Mouse (Mus musculus) neural tube, embryonic 15.5 days (tissue): ENCODE measurements around the gene Cdc25a. TPM values are rescaled to one million over a fixed set of nuclear protein-coding genes. Genes with fewer than 3 reads are reported as not detected.

Experiments used
- ATAC-seq: fragments of 200-750 bp; cut with Nextera tagmentation; 2 replicates; pipeline ENCODE4 v1.8.0; 2017; ENCODE audit warnings: mild to moderate bottlenecking, moderate TSS enrichment, moderate library complexity; ENCODE audit not compliant: low FRiP score
- H3K27ac ChIP-seq: fragments of 300-500 bp; sonication (generic); replicated peaks from 2 replicates; pipeline ENCODE4 v1.5.1; 2015; ENCODE audit warnings: mild to moderate bottlenecking, inconsistent platforms
- H3K27me3 ChIP-seq: fragments of 300-500 bp; sonication (generic); replicated peaks from 2 replicates; pipeline ENCODE4 v1.6.1; 2015; ENCODE audit warnings: inconsistent platforms
- H3K36me3 ChIP-seq: fragments of 300-500 bp; sonication (generic); 2 replicates; pipeline ENCODE4 v1.6.1; 2015; ENCODE audit warnings: inconsistent platforms
- H3K4me1 ChIP-seq: fragments of 300-500 bp; sonication (generic); 2 replicates; pipeline ENCODE4 v1.6.1; 2015; ENCODE audit warnings: inconsistent platforms
- H3K4me2 ChIP-seq: fragments of 300-500 bp; sonication (generic); 2 replicates; pipeline ENCODE4 v1.6.1; 2015; ENCODE audit warnings: inconsistent platforms, mild to moderate bottlenecking, moderate library complexity
- H3K4me3 ChIP-seq: fragments of 300-500 bp; sonication (generic); replicated peaks from 2 replicates; pipeline ENCODE4 v1.5.1; 2015; ENCODE audit warnings: mild to moderate bottlenecking, inconsistent platforms
- H3K9ac ChIP-seq: fragments of 300-500 bp; sonication (generic); replicated peaks from 2 replicates; pipeline ENCODE4 v1.6.1; 2015; ENCODE audit warnings: mild to moderate bottlenecking, inconsistent platforms
- H3K9me3 ChIP-seq: fragments of 300-500 bp; sonication (generic); replicated peaks from 2 replicates; pipeline ENCODE4 v1.6.1; 2016; ENCODE audit warnings: inconsistent platforms
- WGBS: fragments of 180-500 bp; shearing (Covaris S2); methylation state at CpG from one replicate; pipeline ENCODE4 v1.1.7; 2015; ENCODE audit warnings: mixed read lengths; 5-methylcytosine and 5-hydroxymethylcytosine counted together
- polyA plus RNA-seq: library from polyadenylated mRNA; unstranded; fragments of >200 nt; fragmentation: Nextera tagmentation; extraction: Ambion mirVana; gene quantifications from 2 replicates; pipeline ENCODE4 v1.2.1, GENCODE M21; 2015

The Cdc25a gene
- 10.4 and 15.2 TPM in 2 replicates for polyA plus RNA-seq

GRCm38 (mm10) chr9:109874797-109875691 is at the start of gene Cdc25a:
Gene Cdc25a, plus strand, starts transcription at chr9:109875579.
- Histone ChIP-seq H3K4me1 (peaks cover 21% of the 10 kb centered on the region), H3K9me3 (no peaks in the 10 kb centered on the region), H3K4me2 (peak within 1 kb of the TSS; percentile 92), H3K27me3 (no peaks in the 10 kb centered on the region), H3K4me3 (peak within 1 kb of the TSS; percentile 87), H3K9ac (peak within 1 kb of the TSS; percentile 75), H3K27ac (peak within 1 kb of the TSS; percentile 81), H3K36me3 (peaks cover 11% of the 10 kb centered on the region)
- WGBS, result 6% methylated on average over 33 of the region's 33 CpGs
- peak; percentile 93 for ATAC-seq

GRCm38 (mm10) chr9:109825739-109826138 is 49.6 kb upstream of the Cdc25a start:
- Histone ChIP-seq H3K9me3 (no peaks in the 10 kb centered on the region), H3K4me1 (no peaks in the 10 kb centered on the region), H3K4me2 (no peak overlapping the region), H3K9ac (no peak overlapping the region), H3K4me3 (no peak overlapping the region), H3K27me3 (no peaks in the 10 kb centered on the region), H3K36me3 (peaks cover 4% of the 10 kb centered on the region; the same call in 1 of the 2 replicates), H3K27ac (no peak overlapping the region)
- 74% methylated on average over 4 of the region's 4 CpGs for whole genome bisulfite sequencing
- ATAC-seq, result no peak

GRCm38 (mm10) chr9:109826181-109826580 is 49.2 kb upstream of the Cdc25a start:
- H3K4me2 ChIP-seq, result no peak overlapping the region
- no peaks in the 10 kb centered on the region for H3K9me3 ChIP-seq
- no peaks in the 10 kb centered on the region for H3K4me1 ChIP-seq
- WGBS, result 80% methylated on average over 5 of the region's 5 CpGs
- no peak overlapping the region for H3K27ac ChIP-seq
- H3K27me3 ChIP-seq, result no peaks in the 10 kb centered on the region
- ATAC-seq, result no peak
- H3K4me3 ChIP-seq, result no peak overlapping the region
- H3K9ac ChIP-seq, result no peak overlapping the region
- H3K36me3 ChIP-seq, result peaks cover 4% of the 10 kb centered on the region; the same call in 1 of the 2 replicates

GRCm38 (mm10) chr9:109832391-109833087 is 42.8 kb upstream of the Cdc25a start, which contains the start of gene Nme6:
Gene Nme6, plus strand, starts transcription at chr9:109832749.
- Histone ChIP-seq H3K36me3 (peaks cover 13% of the 10 kb centered on the region), H3K9ac (peak within 1 kb of the TSS; percentile 69), H3K4me3 (peak within 1 kb of the TSS; percentile 74), H3K4me2 (peak within 1 kb of the TSS; percentile 92), H3K27ac (peak within 1 kb of the TSS; percentile 92), H3K9me3 (no peaks in the 10 kb centered on the region), H3K27me3 (no peaks in the 10 kb centered on the region), H3K4me1 (peaks cover 13% of the 10 kb centered on the region)
- under 1% methylated on average over 32 of the region's 32 CpGs for WGBS
- ATAC-seq, result peak; percentile 97

- Histone ChIP-seq H3K27me3 (no peaks in the 10 kb centered on the region), H3K4me2 (peak overlapping the region; percentile 92), H3K27ac (peak overlapping the region; percentile 92), H3K4me1 (peaks cover 13% of the 10 kb centered on the region), H3K36me3 (peaks cover 15% of the 10 kb centered on the region), H3K9me3 (no peaks in the 10 kb centered on the region), H3K9ac (peak overlapping the region; percentile 69), H3K4me3 (peak overlapping the region; percentile 74)
- ATAC-seq, result peak; percentile 59
- WGBS, result 7% methylated on average over 6 of the region's 6 CpGs
These were observed 42.3 kb upstream of the Cdc25a start for GRCm38 (mm10) chr9:109833088-109833412.

- no peak within 1 kb of the TSS for H3K4me2 ChIP-seq
- 70% methylated on average over 6 of the region's 6 CpGs for WGBS
- no peak within 1 kb of the TSS for H3K27ac ChIP-seq
- peaks cover 5% of the 10 kb centered on the region for H3K36me3 ChIP-seq
- no peaks in the 10 kb centered on the region for H3K9me3 ChIP-seq
- no peak within 1 kb of the TSS for H3K4me3 ChIP-seq
- H3K9ac ChIP-seq, result no peak within 1 kb of the TSS
- H3K4me1 ChIP-seq, result peaks cover 5% of the 10 kb centered on the region; the same call in 1 of the 2 replicates
- H3K27me3 ChIP-seq, result no peaks in the 10 kb centered on the region
- ATAC-seq, result no peak
These were observed 26.0 kb upstream of the Cdc25a start, which contains the start of gene Camp for GRCm38 (mm10) chr9:109849312-109849758. Gene Camp, minus strand, starts transcription at chr9:109849617.

- Histone ChIP-seq H3K9me3 (no peaks in the 10 kb centered on the region), H3K4me2 (no peak overlapping the region), H3K27ac (no peak overlapping the region), H3K4me3 (no peak overlapping the region), H3K27me3 (no peaks in the 10 kb centered on the region), H3K9ac (no peak overlapping the region), H3K4me1 (peaks cover 5% of the 10 kb centered on the region; the same call in 1 of the 2 replicates), H3K36me3 (peaks cover 3% of the 10 kb centered on the region; the same call in 1 of the 2 replicates)
- 88% methylated on average over 5 of the region's 5 CpGs for WGBS
- ATAC-seq, result no peak
These were observed 25.3 kb upstream of the Cdc25a start for GRCm38 (mm10) chr9:109850099-109850498.

GRCm38 (mm10) chr9:109854341-109854740 is 21.0 kb upstream of the Cdc25a start:
- H3K27ac ChIP-seq, result no peak overlapping the region
- H3K9me3 ChIP-seq, result no peaks in the 10 kb centered on the region
- H3K27me3 ChIP-seq, result no peaks in the 10 kb centered on the region
- H3K4me1 ChIP-seq, result 0 out of 2 replicates have a peak, but pooled peaks cover under 1% of the 10 kb centered on the region
- ATAC-seq, result no peak
- no peaks in the 10 kb centered on the region for H3K36me3 ChIP-seq
- no peak overlapping the region for H3K4me2 ChIP-seq
- no peak overlapping the region for H3K9ac ChIP-seq
- no peak overlapping the region for H3K4me3 ChIP-seq
- WGBS, result 77% methylated on average over 2 of the region's 2 CpGs

GRCm38 (mm10) chr9:109855947-109856346 is 19.4 kb upstream of the Cdc25a start:
- 86% methylated on average over 6 of the region's 6 CpGs for WGBS
- ATAC-seq, result no peak
- H3K27ac ChIP-seq, result no peak overlapping the region

GRCm38 (mm10) chr9:109862397-109863044 is 12.9 kb upstream of the Cdc25a start:
- Histone ChIP-seq H3K9me3 (no peaks in the 10 kb centered on the region), H3K36me3 (no peaks in the 10 kb centered on the region), H3K27ac (no peak overlapping the region), H3K9ac (no peak overlapping the region), H3K4me1 (0 out of 2 replicates have a peak, but pooled peaks cover 6% of the 10 kb centered on the region), H3K4me2 (peak overlapping the region; percentile 49), H3K4me3 (no peak overlapping the region), H3K27me3 (no peaks in the 10 kb centered on the region)
- 17% methylated on average over 19 of the region's 20 CpGs for WGBS
- peak; percentile 59; the same call in 1 of the 2 replicates for ATAC-seq

More at GRCm38 (mm10) chr9:109855947-109856346, 19.4 kb upstream of the Cdc25a start:
- Histone ChIP-seq H3K4me1 (no peaks in the 10 kb centered on the region), H3K36me3 (no peaks in the 10 kb centered on the region), H3K27me3 (no peaks in the 10 kb centered on the region), H3K9me3 (no peaks in the 10 kb centered on the region), H3K4me2 (no peak overlapping the region), H3K4me3 (no peak overlapping the region), H3K9ac (no peak overlapping the region)

- no peak overlapping the region for H3K9ac ChIP-seq
- no peaks in the 10 kb centered on the region for H3K36me3 ChIP-seq
- no peak overlapping the region for H3K4me2 ChIP-seq
- 59% methylated on average over 3 of the region's 3 CpGs for WGBS
- H3K4me1 ChIP-seq, result 0 out of 2 replicates have a peak, but pooled peaks cover 6% of the 10 kb centered on the region
- ATAC-seq, result no peak
- H3K27me3 ChIP-seq, result no peaks in the 10 kb centered on the region
- H3K9me3 ChIP-seq, result no peaks in the 10 kb centered on the region
- no peak overlapping the region for H3K27ac ChIP-seq
- H3K4me3 ChIP-seq, result no peak overlapping the region
These were observed 12.3 kb upstream of the Cdc25a start for GRCm38 (mm10) chr9:109863085-109863484.
